Mouse (Mus musculus): Measurements from ENCODE around the gene Gcnt2.

The Gcnt2 gene

GRCm38 (mm10) chr13:40859652-40860399, at the start of gene Gcnt2:
TSS of gene Gcnt2 (plus strand) at chr13:40859754.
- DNase-seq (ENCODE audit: low read depth, low spot score), result no peak

- no peak for DNase-seq (ENCODE audit: low read depth, low spot score)
Measured at GRCm38 (mm10) chr13:40820617-40821016, 38.9 kb upstream of the Gcnt2 start.

DNA sequence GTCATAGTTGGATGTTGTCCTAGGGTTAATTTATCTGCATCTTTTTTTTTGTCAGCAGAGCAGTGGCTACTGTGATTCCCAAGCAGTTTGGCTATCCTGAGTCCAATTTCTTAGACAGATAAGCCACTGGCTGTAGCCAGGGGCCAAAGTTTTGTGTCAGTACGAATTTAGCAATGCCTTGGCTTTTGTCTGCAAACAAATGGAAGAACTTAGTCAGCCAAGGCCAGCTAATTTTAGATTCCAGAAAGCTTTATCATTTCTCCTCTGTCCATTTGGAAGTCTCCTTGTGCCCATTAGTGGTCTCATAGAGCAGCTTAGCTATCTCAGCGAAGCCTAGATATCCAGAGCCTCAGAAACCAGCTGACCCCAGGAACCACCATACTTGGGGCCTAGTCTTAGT, 37.6 kb upstream of the Gcnt2 start:
- no peak for DNase-seq (ENCODE audit: low read depth, low spot score)

GRCm38 (mm10) chr13:40841146-40841787, 18.3 kb upstream of the Gcnt2 start:
- DNase-seq (ENCODE audit: low read depth, low spot score), result no peak

DNA sequence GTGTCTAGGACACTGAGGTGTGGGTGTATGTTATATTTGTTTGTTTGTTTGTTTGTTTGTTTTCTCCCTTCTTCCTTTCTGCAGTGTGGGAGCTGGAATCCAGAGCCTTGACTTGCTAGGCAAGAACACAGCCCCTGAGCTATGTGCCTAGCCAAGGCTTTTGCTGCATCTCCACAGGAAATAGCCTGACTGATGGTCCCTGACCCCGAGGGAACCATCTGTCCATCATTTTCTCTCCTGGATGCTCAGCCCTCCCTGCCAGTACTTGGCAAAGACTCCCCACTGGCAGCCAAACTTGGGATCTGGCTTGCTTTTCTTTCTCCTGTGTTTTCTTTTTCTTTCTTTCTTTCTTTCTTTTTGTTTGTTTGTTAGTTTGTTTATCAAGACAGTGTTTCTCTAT, 17.4 kb upstream of the Gcnt2 start:
- DNase-seq (ENCODE audit: low read depth, low spot score), result no peak

DNA sequence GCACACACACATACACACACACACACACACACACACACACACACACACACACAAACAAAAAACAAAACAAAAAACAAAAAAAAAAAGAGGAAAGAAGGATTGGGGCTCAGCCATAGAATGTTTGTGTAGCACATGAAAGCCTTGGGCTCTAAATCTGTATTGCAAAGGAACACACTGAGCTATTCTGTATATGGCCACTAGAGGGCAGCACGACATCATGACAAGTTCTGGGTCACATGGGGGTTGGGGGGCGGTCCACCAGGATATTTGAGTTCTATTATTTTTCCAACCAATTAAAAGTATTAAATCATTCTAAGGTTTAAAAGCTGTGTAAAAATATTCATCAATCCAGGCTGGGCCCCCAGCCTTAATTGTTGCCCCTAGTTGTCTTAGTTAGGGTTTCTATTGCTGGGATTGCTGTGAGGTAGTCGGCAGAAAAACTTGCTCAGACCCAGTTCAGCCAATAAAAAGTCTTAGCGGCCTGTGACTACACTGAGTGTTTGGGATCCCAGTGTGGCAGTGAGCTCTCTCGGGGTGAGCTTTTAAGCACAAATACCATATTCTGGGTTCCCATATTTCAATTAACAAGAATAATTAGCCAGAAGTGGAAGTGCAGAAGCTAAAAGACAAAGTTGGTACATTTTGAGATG, 16.0 kb upstream of the Gcnt2 start:
- DNase-seq (ENCODE audit: low read depth, low spot score), result peak; percentile 53

DNA sequence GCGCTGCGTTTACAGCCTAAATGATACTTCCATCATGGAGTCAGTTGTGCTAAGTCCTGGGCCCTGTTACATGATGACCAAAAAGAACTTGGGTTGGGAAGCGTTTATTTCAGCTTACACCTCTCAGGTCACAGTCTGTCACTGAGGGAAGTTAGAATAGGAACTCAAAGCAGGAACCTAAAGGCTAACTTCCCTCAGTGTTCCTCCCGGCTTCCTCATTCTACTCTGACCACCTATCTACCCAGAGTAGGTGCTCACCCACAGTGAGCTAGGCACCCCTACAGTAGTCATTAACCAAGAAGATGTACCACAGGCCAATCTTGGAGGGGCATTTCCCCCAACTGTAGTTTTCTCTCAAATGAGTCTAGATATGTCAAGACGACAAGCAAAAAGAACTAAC, 15.4 kb upstream of the Gcnt2 start:
- DNase-seq (ENCODE audit: low read depth, low spot score), result no peak

DNA sequence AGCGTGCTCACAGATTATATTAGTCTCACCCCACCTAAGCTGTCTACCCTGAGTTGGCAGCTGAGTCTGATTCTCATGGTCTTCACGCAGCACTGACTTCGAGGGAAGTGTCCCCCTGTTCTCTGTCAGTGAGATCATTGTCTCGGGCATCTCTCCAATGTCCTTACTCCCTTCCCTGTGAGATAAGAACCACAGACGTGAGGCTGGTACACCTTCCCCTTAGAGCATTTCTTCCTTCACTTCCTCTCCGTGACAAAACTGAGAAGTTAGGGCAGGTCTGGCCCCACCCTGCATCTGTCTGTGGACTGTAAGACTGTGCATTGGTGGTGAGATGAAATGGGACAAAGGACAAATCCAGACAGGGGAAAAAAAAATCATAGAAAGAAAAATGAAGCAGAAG, 13.6 kb upstream of the Gcnt2 start:
- DNase-seq (ENCODE audit: low read depth, low spot score), result no peak

- DNase-seq (ENCODE audit: low read depth, low spot score), result no peak
Measured at GRCm38 (mm10) chr13:40846375-40846774, 13.2 kb upstream of the Gcnt2 start.

GRCm38 (mm10) chr13:40847898-40848297, 11.7 kb upstream of the Gcnt2 start:
- no peak for DNase-seq (ENCODE audit: low read depth, low spot score)

- no peak for DNase-seq (ENCODE audit: low read depth, low spot score)
Measured at GRCm38 (mm10) chr13:40850686-40851085, 8.9 kb upstream of the Gcnt2 start.

GRCm38 (mm10) chr13:40851281-40851680, 8.3 kb upstream of the Gcnt2 start:
- DNase-seq (ENCODE audit: low read depth, low spot score), result no peak

- no peak for DNase-seq (ENCODE audit: low read depth, low spot score)
Measured at GRCm38 (mm10) chr13:40851961-40852360, 7.6 kb upstream of the Gcnt2 start.

DNA sequence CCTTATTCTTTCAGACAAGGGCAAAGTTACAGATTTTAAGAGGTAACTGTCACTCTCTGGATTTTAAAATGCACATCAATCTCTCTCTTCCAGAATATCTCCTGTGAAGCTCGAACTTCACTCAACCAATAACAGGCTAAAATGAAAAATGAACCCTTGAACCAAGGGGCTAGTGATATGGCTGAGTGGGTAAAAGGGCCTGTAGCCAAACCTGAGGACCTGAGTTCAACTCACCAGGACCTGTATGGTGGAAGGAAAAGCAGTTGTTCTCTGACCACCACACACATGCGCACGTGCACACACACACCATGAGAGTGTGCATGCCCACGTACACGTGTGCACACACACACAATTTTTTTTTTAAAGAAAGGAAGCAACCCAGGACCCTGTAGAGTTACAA, 6.8 kb upstream of the Gcnt2 start:
- DNase-seq (ENCODE audit: low read depth, low spot score), result no peak

DNA sequence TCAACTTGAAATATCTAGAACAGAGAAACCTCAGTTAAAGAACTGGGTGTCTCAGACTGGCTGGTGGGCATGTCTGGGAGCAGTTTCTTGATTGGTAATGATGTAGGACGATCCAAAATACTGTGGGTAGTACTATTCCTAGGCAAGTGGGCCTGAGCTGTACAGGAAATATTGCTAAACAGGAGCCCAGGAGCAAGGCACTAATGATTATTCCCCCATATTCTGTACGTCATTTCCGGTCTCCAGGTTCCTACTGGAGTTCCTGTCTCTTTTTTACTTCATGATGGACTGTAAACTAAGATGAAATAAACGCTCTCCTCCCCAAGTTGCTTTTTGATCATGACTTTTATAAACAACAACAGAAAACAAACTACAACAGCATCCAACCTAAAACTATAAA, 5.7 kb upstream of the Gcnt2 start:
- DNase-seq (ENCODE audit: low read depth, low spot score), result no peak

DNA sequence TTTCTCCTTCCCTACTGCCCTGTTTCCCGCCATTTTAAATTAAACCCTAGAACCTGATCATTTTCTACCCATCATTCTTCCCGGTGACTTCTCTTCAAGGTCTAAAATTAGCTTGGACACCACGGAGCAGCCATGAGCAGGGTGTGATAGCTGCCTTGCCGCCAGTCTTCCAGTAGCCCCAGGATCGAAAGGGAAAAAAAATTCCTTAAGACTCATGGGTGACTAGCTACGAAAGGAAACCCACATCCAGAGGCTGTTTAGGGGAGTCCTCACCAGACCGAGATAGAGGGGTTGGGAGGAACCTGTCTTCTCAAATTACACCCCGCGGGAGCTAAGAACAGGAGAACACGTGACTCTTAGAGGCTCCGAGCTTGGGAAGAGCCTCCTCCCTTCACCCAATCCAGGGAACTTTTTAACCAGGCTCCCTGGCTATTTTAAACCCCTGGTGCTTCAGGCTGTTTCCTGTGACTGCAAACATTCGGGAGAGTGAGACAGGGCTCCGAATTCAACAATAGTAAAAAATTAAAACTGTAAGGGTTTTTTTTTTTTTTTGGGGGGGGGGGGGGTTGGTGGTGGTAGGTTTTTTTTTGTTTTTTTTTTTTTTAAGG, 5.0 kb upstream of the Gcnt2 start:
- no peak for DNase-seq (ENCODE audit: low read depth, low spot score)

- DNase-seq (ENCODE audit: low read depth, low spot score), result no peak
Measured at GRCm38 (mm10) chr13:40855266-40855665, 4.3 kb upstream of the Gcnt2 start.

DNA sequence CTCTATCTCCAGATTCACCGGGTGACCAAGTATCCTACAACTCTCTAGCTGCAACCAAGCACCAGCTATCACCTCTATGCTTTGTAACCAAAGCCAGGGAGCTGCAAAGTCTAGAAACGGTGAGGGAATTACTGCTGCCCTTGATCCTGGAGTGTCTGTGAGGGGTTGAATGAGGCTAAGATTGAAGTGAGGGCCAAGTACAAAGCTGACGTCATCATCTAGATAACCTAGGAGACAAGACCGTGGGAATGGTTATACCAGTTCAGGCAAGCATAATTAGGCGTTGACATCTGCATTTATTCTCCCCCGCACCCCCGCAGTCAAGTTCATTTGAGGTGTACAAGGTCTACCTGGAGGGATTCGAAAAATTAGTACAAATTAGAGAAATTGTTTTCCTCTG, 2.8 kb upstream of the Gcnt2 start:
- no peak for DNase-seq (ENCODE audit: low read depth, low spot score)

DNA sequence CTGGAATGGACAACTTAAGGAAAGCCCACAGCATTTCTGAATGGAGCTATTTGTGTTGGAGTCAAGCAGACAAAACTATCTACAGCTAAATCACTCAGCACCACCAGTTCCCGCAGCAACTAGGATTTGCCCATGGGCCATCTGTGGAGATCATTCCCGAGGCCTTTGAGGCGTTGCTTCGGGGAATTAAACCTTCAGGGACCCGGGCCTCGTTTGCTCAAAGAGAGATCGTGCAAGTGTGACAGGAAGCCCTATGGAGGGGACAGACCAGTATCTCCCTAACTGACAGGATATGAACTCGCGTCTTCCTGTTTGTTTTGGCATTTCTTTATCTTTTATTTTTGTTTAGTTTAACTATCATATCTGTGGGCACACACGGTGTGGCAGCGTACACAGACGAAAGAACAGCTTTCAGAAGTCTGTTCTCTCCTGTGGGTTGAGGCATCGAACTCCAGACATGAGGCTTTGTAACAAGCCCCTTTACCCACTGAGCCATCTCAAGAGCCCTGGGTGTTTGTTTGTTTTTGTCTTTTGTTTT, 2.2 kb upstream of the Gcnt2 start:
- DNase-seq (ENCODE audit: low read depth, low spot score), result no peak

- no peak for DNase-seq (ENCODE audit: low read depth, low spot score)
Measured at GRCm38 (mm10) chr13:40859225-40859624, 329 bp upstream of the Gcnt2 start.

- DNase-seq (ENCODE audit: low read depth, low spot score), result no peak
Measured at GRCm38 (mm10) chr13:40863006-40863405, 3.5 kb downstream of the Gcnt2 start.

Measured in retina, adult 2 months (tissue).